Mouse (Mus musculus): ENCODE results near the gene Rai14.

The Rai14 gene

DNA sequence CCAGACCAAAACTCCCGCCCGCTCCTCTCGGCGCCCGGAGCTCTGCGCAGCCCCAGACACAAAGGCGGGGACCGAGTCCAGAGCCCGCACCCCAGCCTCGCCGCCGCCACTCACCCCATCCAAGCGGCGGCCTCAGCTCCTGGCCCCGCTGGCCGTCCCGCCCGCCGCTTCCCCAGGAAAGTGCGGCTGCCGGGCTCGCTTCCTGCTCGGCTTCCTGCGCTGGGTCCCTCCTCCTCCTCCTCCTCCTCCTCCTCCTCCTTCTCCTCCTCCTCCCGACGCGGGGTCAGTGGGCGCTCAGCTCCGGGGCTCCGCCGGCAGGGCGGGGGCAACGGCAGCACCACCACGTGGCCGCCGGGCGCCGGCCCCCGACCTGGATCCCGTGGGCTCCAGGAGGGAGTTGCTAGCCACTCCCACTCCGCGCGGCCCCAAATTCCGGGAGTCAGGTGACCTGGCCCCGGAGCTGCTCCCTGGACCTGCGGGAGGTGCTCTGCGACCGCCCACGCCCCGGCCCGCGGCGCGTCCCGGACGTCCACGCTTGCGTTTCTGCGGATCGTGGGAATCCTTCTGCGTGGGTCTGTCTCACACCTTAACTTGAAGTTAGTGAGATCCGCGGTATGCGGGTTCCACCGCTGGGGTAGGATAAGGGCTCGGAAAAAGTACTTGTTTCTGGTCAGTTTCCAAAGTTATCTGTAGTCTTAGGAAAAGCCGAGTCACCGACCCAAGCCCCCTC lies at the start of gene Rai14:
Gene Rai14, minus strand, starts transcription at position 216 of the 730 bp plus-strand sequence.
- DNase-seq (ENCODE audit: low spot score): peak; percentile 47

DNA sequence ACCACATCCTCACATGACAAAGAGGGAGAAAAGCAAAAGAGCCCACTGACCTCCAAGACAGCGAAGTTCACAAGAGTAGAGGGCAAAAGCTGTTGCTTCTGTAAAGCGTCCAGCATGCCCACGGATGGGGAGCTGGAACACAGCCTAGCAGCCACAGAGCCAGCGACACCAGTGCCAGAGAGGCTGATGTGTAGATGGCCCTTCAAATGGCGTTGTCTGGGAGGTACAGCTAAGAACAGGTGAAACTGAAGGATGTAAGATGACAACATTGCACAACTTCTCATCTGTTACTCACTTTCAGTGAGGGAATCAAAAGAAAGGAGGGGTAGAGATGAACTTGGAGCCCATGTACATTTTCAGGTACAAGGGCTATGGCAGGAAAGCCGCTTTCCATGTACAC lies 47.0 kb upstream of the Rai14 start:
- no peak for DNase-seq (ENCODE audit: low spot score)

DNA sequence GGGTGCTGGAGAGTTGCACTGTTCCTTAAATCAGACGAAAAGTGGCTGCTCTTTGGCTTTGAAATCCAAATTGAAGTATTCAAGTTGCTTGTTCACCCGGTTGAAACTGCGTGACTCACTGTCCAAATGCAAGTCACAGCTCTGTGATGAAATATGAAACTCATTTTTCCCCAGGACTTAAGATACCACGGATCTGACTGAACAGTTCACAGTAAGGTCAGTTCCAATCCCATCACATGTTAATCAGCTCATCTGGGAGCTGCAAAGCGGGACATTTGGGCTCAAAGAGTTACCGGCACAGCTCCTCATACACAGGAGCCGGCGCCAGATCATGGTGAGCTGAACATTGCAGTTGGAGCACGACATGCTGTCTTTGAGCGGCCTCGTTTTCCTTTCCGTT lies 45.6 kb upstream of the Rai14 start:
- DNase-seq (ENCODE audit: low spot score): no peak

DNA sequence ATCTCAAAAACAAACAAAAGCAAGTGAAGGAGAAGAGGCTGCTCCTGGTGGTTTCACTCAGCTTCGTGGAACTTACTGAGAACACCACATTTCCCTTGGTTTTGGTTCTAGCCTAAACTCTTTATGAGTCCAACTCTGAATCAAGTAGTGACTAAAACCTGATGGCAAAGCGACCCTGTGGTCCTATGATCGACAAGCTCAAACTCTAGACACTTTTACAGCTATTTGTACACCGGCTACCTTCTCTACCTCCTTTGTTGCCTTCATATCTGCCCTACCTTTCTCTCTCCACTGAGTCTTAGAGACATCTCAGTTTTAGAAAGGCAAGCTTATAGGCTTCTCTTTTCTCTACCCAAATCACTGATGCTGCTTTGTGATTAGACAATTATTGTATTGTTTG lies 45.0 kb upstream of the Rai14 start:
- DNase-seq (ENCODE audit: low spot score): no peak

DNA sequence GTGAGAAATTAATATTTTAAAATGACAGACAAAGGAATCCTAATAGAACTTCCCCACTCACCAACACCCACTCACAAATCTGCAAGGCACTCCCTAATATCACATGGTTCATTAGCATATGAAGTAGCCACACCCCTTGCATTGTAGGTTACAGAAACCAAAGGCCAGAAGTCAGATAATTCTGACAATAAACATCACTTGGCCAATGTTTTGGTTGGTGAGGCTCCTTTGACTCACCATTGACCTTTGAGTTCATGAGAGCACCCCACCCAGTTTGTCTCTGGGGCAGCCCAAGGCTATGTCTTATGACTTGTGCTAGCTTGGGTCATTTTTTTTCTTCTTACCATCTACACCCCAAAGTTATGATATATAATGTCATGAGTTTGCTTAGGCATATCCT lies 44.4 kb upstream of the Rai14 start:
- DNase-seq (ENCODE audit: low spot score): no peak

DNA sequence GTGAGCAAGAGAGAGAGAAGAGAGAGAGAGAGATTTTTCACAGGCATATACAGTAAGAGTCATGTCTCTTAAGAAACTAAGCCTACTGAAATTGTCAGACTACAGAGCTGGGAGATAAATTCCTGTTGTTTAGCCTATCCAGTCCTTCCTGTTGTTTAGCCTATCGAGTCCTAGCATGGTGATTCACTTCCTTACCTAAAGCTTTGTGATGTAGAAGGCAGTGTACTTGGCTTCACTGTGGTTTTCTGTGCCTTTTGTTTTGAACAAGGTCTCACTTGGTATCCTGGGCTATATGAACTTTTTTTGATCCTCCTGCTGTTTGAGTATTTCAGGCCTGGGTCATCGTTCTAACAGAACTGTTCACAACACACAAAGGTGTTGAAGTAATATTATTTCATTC lies 36.7 kb upstream of the Rai14 start:
- no peak for DNase-seq (ENCODE audit: low spot score)

DNA sequence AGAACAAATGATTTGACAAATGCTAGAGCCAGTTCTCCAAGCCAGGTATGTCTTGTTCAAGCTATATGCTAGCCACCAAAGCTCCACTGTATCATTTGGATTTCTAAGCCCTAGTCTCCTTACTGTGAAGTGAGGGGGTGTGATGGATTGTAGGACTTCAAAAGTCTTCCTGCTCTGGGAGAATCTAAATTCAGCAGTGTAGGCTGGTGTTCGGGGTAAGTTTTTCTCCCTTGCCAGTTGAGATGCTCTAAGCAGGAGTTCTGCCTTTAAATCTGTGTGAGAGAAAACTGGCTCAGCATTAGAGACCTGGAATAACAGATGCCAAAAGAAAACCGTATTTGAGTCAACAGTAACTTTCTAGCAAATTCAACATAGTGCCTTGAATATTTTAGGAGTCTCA lies 35.9 kb upstream of the Rai14 start:
- DNase-seq (ENCODE audit: low spot score): no peak

DNA sequence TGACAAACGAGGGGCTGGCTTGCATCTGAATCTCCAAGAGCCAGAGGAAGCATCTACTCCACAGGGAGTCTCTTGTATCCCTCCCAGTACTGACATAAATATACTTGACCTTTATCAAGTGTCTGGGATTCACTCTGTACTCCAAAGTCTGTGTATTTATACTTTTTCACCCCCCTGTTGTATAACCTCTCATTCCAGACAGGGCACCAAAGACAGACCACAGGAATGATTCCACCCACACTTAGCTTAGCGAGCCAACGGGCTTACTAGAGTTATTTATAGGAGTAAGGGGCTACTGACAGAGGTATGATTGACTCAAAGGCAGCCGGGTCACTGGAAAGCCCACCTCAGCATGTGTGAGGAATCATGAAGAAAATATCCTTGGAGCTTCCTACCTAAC lies 35.3 kb upstream of the Rai14 start:
- DNase-seq (ENCODE audit: low spot score): no peak

DNA sequence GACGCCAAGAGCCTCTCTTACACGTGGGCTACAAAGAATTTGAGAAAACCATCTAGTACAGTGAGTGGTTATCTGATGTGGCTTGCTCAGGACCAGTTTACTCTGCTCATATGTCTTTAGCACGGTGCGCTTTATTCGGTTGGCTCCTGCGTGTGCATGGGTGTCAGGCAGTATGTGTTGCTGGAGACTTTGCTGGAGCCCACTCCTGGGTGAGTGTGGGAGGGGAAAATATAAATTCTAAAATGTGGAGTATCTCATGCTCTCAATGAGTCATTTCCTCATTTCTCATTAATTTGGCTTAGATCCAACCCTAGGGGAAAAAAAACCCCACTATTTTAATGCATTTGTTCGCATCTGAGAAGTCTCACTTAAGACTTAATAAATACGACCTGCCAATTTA lies 33.2 kb upstream of the Rai14 start:
- DNase-seq (ENCODE audit: low spot score): peak; percentile 63

DNA sequence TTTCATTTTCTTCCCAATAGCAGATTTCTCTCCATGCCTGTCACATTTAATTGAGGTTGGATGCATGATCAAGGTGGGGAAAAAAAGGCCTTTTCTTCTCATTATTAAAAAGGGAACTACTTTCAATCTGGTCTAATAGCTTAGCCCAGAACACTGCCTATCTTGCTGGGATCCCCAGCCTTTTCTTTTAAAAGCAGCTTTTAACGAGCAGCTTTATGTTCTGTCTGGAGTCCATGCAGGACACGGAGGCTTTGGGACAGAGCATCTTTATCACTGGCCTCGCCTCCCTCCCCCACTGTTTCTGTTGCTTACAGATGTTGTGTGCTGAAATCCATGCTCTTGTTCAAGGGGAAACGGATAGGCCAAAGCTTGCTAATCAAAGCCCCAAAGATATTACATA lies 32.8 kb upstream of the Rai14 start:
- DNase-seq (ENCODE audit: low spot score): no peak

DNA sequence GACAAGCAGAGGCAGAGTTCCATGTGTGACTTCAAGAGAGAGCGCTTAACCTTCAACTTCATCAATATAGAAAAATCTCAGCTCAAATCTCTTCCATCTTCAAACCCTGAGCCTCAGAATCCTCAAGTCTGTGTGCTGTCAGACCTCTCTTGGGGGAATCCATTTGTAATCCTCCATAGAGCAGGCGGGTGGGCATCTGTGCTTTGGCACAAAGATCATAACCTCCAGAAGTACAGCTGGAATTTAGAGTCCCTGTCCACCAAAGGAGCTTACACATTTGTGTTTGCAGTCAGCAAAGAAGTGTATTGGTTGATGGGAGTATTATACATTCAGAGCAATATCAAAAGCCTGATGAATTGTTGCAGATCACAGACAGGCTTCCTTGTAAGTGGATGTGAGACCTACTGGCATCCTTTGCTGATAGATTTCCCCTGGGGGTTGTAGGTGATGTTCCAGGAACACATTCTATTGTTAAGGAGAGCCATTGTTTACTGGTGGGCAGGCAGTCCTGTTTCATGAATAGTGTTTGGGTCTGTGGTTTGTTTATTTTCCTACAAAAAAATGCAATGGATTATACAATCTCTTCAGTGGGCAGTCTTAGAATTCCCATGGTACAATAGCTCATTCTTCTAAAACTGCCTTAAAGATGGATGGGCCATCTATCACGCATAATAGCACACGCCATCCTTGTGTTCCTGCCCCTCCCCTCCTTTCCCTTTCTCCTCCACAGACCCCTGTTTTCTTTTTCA lies 32.1 kb upstream of the Rai14 start:
- no peak for DNase-seq (ENCODE audit: low spot score)

DNA sequence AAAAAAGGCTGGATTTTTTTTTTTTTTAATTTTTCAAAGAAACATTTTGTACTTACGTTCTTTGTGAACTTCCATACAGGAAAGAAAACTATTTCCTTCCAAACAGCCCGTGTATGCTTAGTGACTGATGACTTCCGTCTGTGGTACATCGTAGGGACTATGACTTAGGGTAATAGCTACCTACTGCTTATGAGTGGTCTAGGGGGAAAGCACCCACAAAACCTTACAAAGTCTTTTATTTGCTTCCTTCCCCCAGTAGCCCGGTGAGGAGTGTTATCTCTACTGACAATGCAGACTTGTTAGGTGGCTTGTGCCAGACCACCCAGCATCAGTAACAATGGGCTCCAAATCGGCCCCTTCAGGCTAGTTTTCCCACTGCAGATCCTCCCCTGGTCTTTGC lies 28.0 kb upstream of the Rai14 start:
- DNase-seq (ENCODE audit: low spot score): no peak

DNA sequence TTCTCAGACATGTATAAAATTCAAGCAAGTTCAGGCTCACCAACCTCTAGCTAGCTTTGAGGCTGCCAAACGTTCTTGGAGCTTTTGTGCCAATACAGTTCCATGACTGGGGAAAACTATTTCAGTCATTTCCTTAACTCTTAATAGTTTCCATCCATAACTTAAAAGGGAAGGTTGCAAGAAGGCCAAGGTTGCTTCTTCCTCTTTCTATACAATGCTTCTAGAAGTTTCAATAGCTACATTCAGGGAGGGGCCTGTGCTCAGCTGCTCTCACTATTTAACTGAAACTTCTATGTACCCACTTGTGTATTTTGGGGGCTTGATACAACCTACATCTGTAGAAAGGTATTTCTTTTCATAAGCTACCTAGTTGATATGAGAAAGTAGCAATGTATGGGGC lies 24.9 kb upstream of the Rai14 start:
- DNase-seq (ENCODE audit: low spot score): no peak

DNA sequence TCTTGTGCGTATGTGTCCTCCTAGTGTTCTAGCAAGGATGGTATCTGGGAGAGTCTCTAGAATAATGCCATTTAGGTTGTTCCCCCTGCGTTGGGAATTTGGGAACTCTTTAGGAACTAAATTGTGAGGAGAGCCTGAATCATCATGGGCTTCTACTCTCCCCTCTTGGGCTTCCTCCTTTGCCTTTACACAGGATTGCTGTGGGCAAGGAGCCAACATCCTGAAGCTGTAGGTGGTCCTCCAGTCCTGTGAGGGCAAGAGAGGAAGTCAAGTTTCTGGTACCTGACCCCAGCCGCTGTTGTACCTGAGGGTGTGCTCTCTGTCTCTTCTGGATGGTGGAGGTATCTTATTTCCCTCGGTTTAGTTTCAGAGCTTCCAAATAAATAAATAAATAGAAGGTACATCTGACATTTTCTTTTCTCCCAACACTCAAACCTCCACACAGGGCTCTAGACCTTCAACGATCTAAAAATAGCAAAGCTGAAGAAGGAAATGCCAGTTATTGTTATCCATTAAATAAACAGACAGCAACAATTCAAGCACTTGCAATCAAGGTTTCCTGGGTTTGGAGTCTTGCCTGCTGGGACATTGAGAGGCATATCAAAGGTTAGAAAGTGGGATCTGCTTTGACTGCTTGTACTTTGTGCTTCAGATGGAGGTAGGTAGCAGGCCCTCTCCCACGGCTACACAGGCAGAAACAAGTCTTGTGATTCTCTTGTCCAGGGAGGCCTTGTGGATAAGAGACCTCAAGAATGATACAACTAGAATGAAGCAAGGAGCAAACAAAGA lies 24.1 kb upstream of the Rai14 start:
- DNase-seq (ENCODE audit: low spot score): no peak

DNA sequence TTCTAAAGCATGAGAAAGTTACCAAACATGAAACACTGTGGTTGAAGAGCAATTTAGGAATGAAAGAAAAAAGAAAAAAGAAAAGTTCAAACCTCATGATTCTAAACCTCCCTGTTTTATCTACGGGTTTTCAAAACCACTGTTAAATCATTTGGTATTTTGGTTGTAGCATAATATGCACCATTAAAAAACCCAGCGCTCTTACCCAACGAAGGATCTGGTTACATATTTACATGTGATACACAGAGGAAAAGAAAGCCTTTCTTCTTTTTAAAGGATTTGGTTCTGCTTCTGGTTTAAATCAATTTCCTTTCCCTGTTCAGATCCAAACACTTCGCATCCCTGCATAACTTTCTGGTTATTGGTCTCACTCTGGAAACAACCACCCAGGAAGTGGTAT lies 21.5 kb upstream of the Rai14 start:
- no peak for DNase-seq (ENCODE audit: low spot score)

DNA sequence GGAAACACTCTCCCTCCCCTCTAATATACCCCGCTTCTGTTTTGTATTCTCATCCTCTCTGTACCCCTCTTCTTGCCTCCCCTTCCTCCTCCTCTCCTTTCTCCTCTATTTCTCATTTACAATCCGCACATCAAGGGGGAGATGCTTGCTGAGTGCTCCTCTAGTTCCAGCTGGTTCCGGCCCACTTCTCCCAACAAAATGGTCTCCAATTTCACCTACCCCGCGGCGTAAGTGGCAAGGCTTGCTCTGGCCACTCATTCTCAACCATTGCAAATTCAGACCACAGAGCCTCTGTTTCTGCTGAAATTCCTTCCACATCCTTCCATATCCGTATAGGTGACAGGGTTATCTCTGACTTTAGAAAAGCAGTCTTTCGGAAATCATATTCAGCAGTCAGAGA lies 20.8 kb upstream of the Rai14 start:
- no peak for DNase-seq (ENCODE audit: low spot score)

DNA sequence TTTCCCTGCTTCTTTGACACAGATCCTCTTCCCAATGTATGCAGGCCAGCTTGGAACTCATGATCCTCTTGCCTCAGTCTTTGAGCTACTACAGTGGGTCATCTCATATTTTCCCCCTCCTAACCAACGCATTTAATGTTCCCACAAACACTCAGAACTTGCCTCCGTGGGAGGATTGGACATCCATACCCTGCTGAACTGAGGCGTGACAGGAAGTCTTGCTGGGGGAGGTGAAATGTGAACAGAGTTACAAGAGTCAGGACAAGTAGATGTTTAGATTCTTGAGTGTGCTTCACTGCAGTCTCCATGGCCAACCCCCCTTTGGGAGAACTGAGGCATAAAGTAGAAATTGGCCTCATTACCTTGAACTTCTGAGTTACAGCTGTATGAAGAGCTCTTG lies 17.0 kb upstream of the Rai14 start:
- DNase-seq (ENCODE audit: low spot score): no peak

DNA sequence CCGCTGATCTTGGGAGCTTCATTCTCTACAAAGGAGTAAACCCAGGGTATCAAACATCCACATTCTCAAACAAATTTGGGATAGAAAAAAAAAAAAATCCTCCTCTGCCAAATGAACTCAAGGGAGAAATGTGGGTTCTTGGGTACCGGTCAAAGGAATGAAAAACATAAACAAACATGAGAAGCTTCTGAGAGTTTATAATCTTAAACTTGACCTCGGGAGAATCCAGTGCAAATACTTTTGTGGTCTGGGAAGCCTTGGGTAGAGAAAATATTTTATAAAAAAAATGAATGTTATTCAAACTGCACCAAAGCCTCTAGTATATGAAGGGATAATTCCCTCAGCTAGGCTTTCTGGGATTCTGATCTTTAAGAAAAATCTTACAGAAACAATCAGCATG lies 11.8 kb upstream of the Rai14 start:
- DNase-seq (ENCODE audit: low spot score): no peak

DNA sequence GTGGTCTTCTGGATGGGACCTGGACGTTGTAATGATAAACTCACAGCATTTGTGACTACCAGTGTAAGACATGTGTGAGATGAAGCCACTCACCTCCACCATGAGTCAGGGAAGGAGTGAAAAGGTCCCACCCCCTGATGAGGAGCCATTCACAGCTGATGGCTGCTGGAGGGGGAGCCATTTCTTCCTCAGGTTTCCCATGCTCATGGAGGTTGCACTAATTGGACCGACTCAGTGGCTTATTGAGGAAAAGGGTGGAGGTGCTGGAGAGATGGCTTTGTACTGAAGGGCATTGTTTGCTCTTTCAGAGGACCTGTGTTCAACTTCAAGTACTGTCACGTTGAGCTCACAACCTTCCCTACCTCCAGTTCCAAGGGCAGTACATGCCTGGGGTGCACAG lies 10.4 kb upstream of the Rai14 start:
- DNase-seq (ENCODE audit: low spot score): no peak

DNA sequence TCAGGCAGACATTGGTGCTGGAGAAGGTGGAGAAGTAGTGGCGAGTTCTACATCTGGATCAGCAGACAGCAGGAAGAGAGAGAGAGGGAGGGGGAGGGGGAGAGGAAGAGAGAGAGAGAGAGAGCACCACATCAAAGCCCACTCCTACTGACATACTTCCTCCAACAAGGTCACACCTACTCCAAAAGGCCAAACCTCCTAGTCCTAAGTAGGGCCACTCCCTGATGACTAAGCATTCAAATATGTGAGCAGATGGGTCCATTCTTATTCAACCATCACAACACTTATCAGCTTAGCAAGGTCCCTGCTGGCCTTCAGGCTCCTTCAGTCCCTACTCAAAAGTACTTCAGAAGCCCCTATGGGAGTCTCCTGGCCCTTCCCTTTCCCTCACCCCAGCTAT lies 9.1 kb upstream of the Rai14 start:
- DNase-seq (ENCODE audit: low spot score): no peak

DNA sequence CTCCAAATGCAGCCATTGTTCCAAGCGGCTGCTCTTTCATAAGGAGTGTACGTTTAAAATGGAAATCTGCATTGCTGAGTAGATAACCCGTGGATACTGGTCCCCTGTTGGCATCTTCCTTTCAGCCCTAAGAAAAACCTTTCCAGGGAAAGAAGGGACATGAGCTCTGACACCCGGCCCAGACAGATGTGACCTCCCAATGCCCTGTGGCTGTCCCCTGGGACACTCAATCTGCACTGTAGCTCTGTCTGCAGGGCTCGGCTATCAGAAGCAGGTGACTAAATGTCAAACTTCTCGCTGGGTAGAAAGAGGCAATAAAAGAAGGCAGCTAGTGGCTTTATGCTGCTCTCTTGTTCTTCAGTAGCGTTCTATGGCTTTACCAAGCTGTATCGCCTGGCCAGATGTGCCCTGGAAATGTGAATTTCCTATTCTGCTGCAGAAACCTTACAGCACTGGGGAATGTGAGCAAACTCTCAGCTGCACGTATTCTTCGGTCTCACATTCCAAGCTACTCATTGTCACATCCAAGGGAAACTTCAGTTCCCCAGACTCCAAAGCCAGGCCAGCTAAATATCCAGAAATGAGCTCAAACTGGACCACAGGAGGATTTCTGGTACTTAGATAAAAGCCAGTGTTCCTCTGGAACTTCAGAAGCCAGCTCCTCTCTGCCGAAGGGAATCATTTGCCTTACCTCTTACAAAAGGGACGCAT lies 8.4 kb upstream of the Rai14 start:
- no peak for DNase-seq (ENCODE audit: low spot score)

DNA sequence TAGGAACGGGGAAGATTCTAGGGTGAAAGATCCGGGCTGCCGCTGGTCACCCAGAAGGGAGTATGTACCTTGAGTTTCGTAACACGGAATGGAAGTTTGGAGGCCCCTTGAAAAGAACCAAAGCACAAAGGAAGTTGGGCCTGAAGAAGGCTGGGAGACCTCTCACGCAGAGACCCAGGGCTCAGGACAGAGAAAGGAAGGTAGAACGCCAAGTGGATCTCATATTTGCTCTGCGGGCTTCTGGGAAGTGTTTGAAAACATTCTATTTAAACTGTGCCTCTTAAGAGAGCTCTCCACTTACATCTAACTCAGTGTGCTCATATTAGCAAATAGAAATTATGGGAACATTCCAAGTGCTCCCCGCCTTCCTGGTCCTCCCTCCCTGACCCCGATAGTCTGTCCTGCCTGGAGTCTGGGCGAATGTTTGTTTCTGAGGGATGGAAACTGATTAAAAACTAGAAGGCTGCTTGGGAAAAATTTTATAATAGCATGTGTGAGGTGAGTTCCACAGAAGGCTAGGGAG lies 6.9 kb upstream of the Rai14 start:
- no peak for DNase-seq (ENCODE audit: low spot score)

All from MN1 (cell line).